Mouse (Mus musculus) embryonic facial prominence, embryonic 15.5 days (tissue): ENCODE measurements around the gene Golm1. TPM values are rescaled to one million over a fixed set of nuclear protein-coding genes. Genes with fewer than 3 reads are reported as not detected.

Experiments
- ATAC-seq: fragments of 200-750 bp; cut with Nextera tagmentation; 2 replicates; pipeline ENCODE4 v1.8.0; 2017; ENCODE audit warnings: low read depth, moderate TSS enrichment; ENCODE audit not compliant: insufficient number of reproducible peaks, low FRiP score, low TSS enrichment
- H3K27ac ChIP-seq: fragments of 300-500 bp; sonication (generic); replicated peaks from 2 replicates; pipeline ENCODE4 v1.5.1; 2015; ENCODE audit warnings: mild to moderate bottlenecking, inconsistent platforms
- H3K27me3 ChIP-seq: fragments of 300-500 bp; sonication (generic); 2 replicates; pipeline ENCODE4 v1.6.1; 2015; ENCODE audit warnings: inconsistent platforms
- H3K36me3 ChIP-seq: fragments of 300-500 bp; sonication (generic); 2 replicates; pipeline ENCODE4 v1.6.1; 2015; ENCODE audit warnings: mild to moderate bottlenecking, inconsistent platforms
- H3K4me1 ChIP-seq: fragments of 300-500 bp; sonication (generic); 2 replicates; pipeline ENCODE4 v1.6.1; 2015; ENCODE audit warnings: inconsistent platforms
- H3K4me2 ChIP-seq: fragments of 300-500 bp; sonication (generic); replicated peaks from 2 replicates; pipeline ENCODE4 v1.6.1; 2015; ENCODE audit warnings: mild to moderate bottlenecking, inconsistent platforms
- H3K4me3 ChIP-seq: fragments of 300-500 bp; sonication (generic); replicated peaks from 2 replicates; pipeline ENCODE4 v1.5.1; 2015; ENCODE audit warnings: mild to moderate bottlenecking, inconsistent platforms
- H3K9ac ChIP-seq: fragments of 300-500 bp; sonication (generic); 2 replicates; pipeline ENCODE4 v1.6.1; 2015; ENCODE audit warnings: inconsistent platforms
- H3K9me3 ChIP-seq: fragments of 300-500 bp; sonication (generic); replicated peaks from 2 replicates; pipeline ENCODE4 v1.6.1; 2016; ENCODE audit warnings: inconsistent platforms
- WGBS: fragments of 180-500 bp; shearing (Covaris S2); methylation state at CpG from one replicate; pipeline ENCODE4 v1.1.7; 2015; 5-methylcytosine and 5-hydroxymethylcytosine counted together
- polyA plus RNA-seq: library from polyadenylated mRNA; unstranded; fragments of >200 nt; fragmentation: Nextera tagmentation; extraction: Ambion mirVana; gene quantifications from 2 replicates; pipeline ENCODE4 v1.2.1, GENCODE M21; 2015

Golm1 gene
- polyA plus RNA-seq, 1 experiment from 2014 or later, result 36.5 TPM

DNA sequence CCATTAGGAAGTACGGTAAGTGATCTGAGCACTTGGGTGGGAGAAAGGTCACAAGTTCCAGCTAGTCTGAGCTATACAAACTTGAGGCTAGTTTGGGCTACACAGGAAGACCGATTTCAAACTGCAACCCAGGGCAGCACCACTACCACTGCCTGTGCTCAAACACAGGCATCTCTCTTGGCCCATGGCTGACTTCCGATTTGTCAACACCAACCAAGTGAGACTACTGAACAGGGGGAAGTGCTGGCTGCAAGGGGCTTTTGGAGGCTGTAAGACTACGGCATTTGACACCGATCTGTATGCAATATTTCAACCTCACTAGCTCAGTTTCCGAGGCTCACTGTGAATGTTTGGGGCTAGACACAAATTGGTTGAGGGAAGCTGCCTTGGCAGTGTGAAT lies 28.1 kb downstream of the Golm1 start:
- H3K4me1 ChIP-seq, result peaks cover 21% of the 10 kb centered on the region
- no peak overlapping the region for H3K4me2 ChIP-seq
- ATAC-seq, result no peak
- H3K36me3 ChIP-seq, result peaks cover 9% of the 10 kb centered on the region; the same call in 1 of the 2 replicates
- H3K9me3 ChIP-seq, result no peaks in the 10 kb centered on the region
- H3K27ac ChIP-seq, result no peak overlapping the region
- 80% methylated on average over 6 of the region's 6 CpGs for WGBS
- H3K9ac ChIP-seq, result no peak overlapping the region
- H3K27me3 ChIP-seq, result no peaks in the 10 kb centered on the region
- H3K4me3 ChIP-seq, result no peak overlapping the region

- Histone ChIP-seq H3K4me2 (no peak overlapping the region), H3K36me3 (peaks cover 9% of the 10 kb centered on the region; the same call in 1 of the 2 replicates), H3K4me3 (no peak overlapping the region), H3K27me3 (no peaks in the 10 kb centered on the region), H3K9ac (no peak overlapping the region), H3K27ac (no peak overlapping the region), H3K9me3 (no peaks in the 10 kb centered on the region), H3K4me1 (peaks cover 18% of the 10 kb centered on the region)
- 54% methylated on average over 11 of the region's 11 CpGs for WGBS
- ATAC-seq, result peak; percentile 49
These were observed 28.9 kb downstream of the Golm1 start for GRCm38 (mm10) chr13:59646674-59647244.

- H3K9ac ChIP-seq, result no peak overlapping the region
- H3K36me3 ChIP-seq, result peaks cover 18% of the 10 kb centered on the region; the same call in 1 of the 2 replicates
- no peaks in the 10 kb centered on the region for H3K27me3 ChIP-seq
- H3K9me3 ChIP-seq, result no peaks in the 10 kb centered on the region
- H3K4me1 ChIP-seq, result peaks cover 12% of the 10 kb centered on the region
- H3K4me3 ChIP-seq, result no peak overlapping the region
- H3K27ac ChIP-seq, result no peak overlapping the region
- 90% methylated on average over 3 of the region's 3 CpGs for WGBS
- H3K4me2 ChIP-seq, result no peak overlapping the region
- no peak for ATAC-seq
These were observed 30.1 kb downstream of the Golm1 start for GRCm38 (mm10) chr13:59645491-59645890.

DNA sequence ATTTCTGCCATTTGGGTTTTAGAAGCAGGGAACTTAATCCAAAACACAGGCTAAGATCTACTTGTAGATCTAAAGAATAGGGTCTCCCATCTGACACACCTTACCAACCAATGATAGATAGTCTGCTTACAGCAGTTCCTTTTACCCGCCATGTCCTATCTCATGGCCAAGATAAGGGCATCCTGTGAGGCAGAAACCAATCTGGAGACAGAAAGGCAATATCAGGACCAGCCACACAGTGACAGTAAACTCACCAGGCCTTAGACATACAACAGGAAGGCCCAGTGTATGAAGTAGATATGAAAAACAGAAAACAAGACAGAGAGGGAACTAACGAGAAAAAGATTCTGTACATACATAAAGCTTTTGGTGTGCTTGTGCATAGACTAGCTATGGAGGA lies 32.8 kb downstream of the Golm1 start:
- H3K36me3 ChIP-seq, result peaks cover 18% of the 10 kb centered on the region; the same call in 1 of the 2 replicates

GRCm38 (mm10) chr13:59640178-59640440 lies 35.5 kb downstream of the Golm1 start:
- no peak overlapping the region for H3K4me2 ChIP-seq
- peaks cover 43% of the 10 kb centered on the region; the same call in 1 of the 2 replicates for H3K36me3 ChIP-seq
- H3K27ac ChIP-seq, result no peak overlapping the region
- no peaks in the 10 kb centered on the region for H3K9me3 ChIP-seq
- H3K4me1 ChIP-seq, result no peaks in the 10 kb centered on the region
- H3K9ac ChIP-seq, result no peak overlapping the region
- H3K27me3 ChIP-seq, result no peaks in the 10 kb centered on the region
- no peak overlapping the region for H3K4me3 ChIP-seq
- WGBS, result 84% methylated on average over 6 of the region's 6 CpGs
- ATAC-seq, result no peak

More for the DNA sequence above, 32.8 kb downstream of the Golm1 start:
- Histone ChIP-seq H3K4me1 (peaks cover 12% of the 10 kb centered on the region), H3K9ac (no peak overlapping the region), H3K27ac (no peak overlapping the region), H3K27me3 (no peaks in the 10 kb centered on the region), H3K4me3 (no peak overlapping the region), H3K9me3 (no peaks in the 10 kb centered on the region), H3K4me2 (no peak overlapping the region)
- WGBS, result 89% methylated on average over 2 of the region's 2 CpGs
- ATAC-seq, result no peak

DNA sequence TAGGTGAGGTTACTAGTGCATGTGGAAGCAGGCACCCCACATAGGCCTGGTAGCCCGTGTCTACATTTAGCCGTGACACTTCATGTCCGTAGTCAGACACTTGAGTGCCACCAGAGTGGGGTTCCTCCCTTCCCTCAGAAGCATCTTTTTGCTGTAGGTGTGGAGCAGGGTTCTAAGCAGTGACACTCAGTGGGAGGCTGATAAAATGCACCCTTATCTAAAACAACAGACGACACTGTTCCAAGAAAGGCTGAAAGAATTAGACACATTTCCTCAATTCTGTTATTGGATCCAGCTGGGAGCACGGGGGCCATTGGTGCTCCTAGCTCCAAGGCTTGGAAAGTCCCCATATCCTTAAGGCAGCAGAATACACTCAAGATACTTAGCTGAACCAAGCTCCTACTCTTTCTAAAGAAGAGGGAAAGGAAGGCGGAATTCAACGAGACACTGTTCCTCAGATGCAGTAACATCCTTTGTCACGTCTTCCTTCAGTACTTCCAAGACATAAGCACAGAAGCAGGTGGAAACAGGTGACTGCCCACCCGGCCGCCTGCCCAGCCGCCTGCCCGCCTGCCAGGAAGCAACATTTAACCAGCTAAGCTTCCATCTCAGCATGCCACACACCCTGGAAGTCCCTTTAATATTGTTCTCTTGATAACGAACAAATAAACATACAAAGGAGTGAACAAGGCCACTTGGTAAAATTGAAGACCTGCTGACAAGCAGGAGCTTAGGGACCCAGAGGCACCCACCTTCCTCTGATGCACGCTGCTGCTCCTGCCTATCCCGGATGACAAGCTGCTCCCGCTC lies 36.0 kb downstream of the Golm1 start:
- WGBS, result 80% methylated on average over 16 of the region's 16 CpGs
- Histone ChIP-seq H3K27ac (no peak overlapping the region), H3K4me2 (no peak overlapping the region), H3K9me3 (no peaks in the 10 kb centered on the region), H3K36me3 (peaks cover 45% of the 10 kb centered on the region; the same call in 1 of the 2 replicates), H3K27me3 (no peaks in the 10 kb centered on the region), H3K4me3 (no peak overlapping the region), H3K9ac (no peak overlapping the region), H3K4me1 (no peaks in the 10 kb centered on the region)
- ATAC-seq, result no peak

- no peaks in the 10 kb centered on the region for H3K9me3 ChIP-seq
- H3K4me3 ChIP-seq, result no peak overlapping the region
- H3K36me3 ChIP-seq, result peaks cover 60% of the 10 kb centered on the region
- H3K27ac ChIP-seq, result no peak overlapping the region
- no peak for ATAC-seq
- no peaks in the 10 kb centered on the region for H3K4me1 ChIP-seq
- H3K4me2 ChIP-seq, result no peak overlapping the region
- 91% methylated on average over 7 of the region's 7 CpGs for WGBS
- H3K9ac ChIP-seq, result no peak overlapping the region
- H3K27me3 ChIP-seq, result no peaks in the 10 kb centered on the region
These were observed 37.8 kb downstream of the Golm1 start for GRCm38 (mm10) chr13:59637800-59638199.

GRCm38 (mm10) chr13:59634637-59635036 lies 41.0 kb downstream of the Golm1 start:
- no peaks in the 10 kb centered on the region for H3K27me3 ChIP-seq
- no peak overlapping the region for H3K4me2 ChIP-seq
- no peaks in the 10 kb centered on the region for H3K9me3 ChIP-seq
- no peak for ATAC-seq
- no peak overlapping the region for H3K4me3 ChIP-seq
- no peak overlapping the region for H3K9ac ChIP-seq
- H3K27ac ChIP-seq, result no peak overlapping the region
- H3K4me1 ChIP-seq, result no peaks in the 10 kb centered on the region
- 69% methylated on average over 5 of the region's 5 CpGs for WGBS
- H3K36me3 ChIP-seq, result peaks cover 80% of the 10 kb centered on the region

DNA sequence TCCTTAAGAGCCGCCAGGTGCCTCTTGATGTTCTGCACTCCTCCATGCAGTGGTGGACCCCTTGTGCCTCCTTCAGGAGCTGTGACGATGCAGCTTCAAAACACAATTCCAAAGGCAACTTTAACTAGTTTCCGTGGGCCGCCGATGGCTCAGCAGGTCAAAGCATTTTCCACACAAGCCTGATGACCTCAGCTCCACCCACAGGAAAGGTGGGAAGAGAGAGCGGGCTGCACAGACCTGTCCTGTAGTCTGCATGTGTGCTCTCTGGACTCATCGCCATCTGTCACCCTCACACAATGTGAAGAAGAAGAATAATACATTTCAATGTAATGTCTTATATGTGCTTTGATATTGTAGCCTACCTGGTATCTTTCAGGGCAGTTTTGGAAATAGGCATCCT lies 48.9 kb downstream of the Golm1 start:
- H3K9ac ChIP-seq, result no peak overlapping the region
- ATAC-seq, result no peak
- no peaks in the 10 kb centered on the region for H3K27me3 ChIP-seq
- H3K4me2 ChIP-seq, result no peak overlapping the region
- 87% methylated on average over 7 of the region's 7 CpGs for WGBS
- no peaks in the 10 kb centered on the region for H3K9me3 ChIP-seq
- H3K36me3 ChIP-seq, result peaks cover 74% of the 10 kb centered on the region
- no peaks in the 10 kb centered on the region for H3K4me1 ChIP-seq
- H3K4me3 ChIP-seq, result no peak overlapping the region
- H3K27ac ChIP-seq, result no peak overlapping the region

DNA sequence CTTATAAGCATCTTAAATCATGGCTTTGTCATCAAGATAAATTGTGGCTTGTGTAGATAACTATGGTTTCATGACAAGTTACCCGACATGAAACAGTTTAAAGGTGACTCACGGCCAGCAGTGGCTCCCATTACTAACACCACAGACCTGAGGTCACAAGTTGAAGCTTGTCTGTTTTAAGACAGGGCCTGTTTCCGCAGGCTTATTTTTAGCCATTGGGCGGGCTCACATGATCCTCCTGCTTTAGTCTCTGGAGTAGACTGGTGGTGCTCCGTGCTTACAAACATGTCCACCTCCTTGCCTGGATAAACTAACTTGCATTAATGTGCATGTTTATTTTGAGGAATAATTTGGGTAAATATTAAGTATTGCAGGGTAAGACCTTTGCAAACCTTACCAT lies 50.7 kb downstream of the Golm1 start:
- H3K4me3 ChIP-seq, result no peak overlapping the region
- H3K9me3 ChIP-seq, result no peaks in the 10 kb centered on the region
- 68% methylated on average over 5 of the region's 5 CpGs for WGBS
- no peaks in the 10 kb centered on the region for H3K27me3 ChIP-seq
- no peaks in the 10 kb centered on the region for H3K4me1 ChIP-seq
- H3K4me2 ChIP-seq, result no peak overlapping the region
- no peak overlapping the region for H3K27ac ChIP-seq
- H3K36me3 ChIP-seq, result peaks cover 72% of the 10 kb centered on the region
- no peak for ATAC-seq
- H3K9ac ChIP-seq, result no peak overlapping the region

- Histone ChIP-seq H3K4me3 (no peak overlapping the region), H3K9me3 (no peaks in the 10 kb centered on the region), H3K9ac (no peak overlapping the region), H3K4me2 (no peak overlapping the region), H3K4me1 (no peaks in the 10 kb centered on the region), H3K36me3 (peaks cover 69% of the 10 kb centered on the region), H3K27ac (no peak overlapping the region), H3K27me3 (no peaks in the 10 kb centered on the region)
- ATAC-seq, result no peak
- WGBS, result 57% methylated on average over 3 of the region's 3 CpGs
These were observed 51.2 kb downstream of the Golm1 start for GRCm38 (mm10) chr13:59624389-59624788.
